Mouse (Mus musculus) thymus, postnatal 36 days (tissue): ENCODE measurements around the gene Tph2.
"Not testable (repeated sequence)": the region's sequence is repeated elsewhere in the genome, so short reads cannot be mapped to it uniquely, and the experiment has no call there.

Experiments
- DNase-seq, 2 experiments: peaks; one replicate each; pipeline ENCODE4 v3.0.0; 2022; ENCODE audit warnings: mixed read lengths in 2 of 2

Tph2 gene

DNA sequence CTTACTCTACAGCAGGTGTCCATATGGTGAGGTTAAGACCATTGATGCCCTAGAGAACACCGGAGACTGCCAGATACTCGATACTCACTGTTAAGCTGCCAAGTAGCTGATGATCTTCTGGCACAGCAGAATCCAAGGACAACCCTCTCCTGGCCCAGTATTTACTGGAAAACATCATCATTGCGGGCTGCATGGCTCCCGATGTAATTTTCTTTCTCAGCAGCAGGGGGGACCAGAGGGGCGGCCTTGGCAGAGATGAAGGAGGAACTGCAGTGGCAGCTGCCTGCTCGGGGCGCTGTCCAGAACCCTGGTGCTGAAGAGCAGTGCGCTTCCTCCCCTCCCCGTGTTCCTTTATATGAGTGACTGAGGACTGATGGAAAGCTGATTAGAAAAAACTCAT is at the start of gene Tph2:
TSS of gene Tph2 (minus strand) at position 326 of the 400 bp plus-strand sequence.
- peak; percentile 70 to 71 for DNase-seq

DNA sequence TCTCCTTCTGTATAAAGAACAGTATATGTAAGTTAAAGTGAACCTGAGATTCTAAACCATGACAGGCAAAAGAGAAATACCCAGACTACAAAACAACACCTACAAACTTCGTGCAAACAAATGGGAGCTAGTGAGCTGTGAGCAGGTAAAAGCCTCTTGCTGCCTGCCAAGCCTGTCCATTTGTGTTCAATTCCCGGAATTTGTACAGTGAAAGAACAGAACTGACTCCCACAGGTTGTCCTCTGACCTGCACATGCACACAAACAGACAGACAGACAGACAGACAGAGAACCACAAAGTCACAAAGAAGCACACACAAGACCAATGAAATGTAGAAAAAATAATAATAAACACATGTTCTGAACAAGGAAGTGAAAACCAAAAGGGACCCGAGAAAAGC is 49.0 kb upstream of the Tph2 start:
- DNase-seq, result no peak

DNA sequence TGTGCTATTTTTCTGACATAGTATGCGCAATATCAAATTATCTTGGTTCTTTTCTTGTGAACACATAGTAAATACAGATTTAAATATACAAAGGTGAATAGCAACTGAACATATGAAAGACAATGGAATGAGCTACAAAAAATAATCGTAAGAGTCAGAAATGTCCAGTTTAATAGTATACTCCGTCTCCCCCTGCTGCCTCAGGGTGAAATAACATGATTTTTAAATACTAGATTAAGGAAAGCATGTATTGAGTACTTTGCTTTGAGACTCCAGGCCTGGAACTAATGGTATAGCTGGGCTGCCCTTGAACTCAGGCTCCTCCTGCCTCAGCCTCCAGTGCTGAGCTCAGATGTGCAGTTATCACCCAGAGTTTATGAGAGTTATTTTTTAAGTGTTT is 47.7 kb upstream of the Tph2 start:
- DNase-seq, result no peak

DNA sequence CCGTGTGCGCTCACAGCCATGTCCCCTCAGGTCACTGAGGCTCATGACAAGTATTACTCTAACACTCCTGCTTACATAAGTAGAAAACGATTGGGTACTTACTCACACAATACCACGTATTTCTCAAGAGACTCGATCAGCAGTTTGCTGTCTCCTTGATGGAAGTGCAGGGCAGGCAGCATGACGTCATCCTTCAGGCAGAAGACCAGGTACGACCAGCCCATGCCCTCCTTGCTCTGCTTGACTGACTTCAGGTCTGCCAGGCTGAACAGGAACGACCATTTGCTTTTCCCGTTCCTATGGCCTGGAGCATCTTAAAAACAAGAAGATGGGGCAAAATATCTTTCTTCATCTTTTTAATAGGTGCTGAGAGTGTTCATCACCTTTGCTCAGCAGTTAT is 44.2 kb upstream of the Tph2 start:
- no peak for DNase-seq

DNA sequence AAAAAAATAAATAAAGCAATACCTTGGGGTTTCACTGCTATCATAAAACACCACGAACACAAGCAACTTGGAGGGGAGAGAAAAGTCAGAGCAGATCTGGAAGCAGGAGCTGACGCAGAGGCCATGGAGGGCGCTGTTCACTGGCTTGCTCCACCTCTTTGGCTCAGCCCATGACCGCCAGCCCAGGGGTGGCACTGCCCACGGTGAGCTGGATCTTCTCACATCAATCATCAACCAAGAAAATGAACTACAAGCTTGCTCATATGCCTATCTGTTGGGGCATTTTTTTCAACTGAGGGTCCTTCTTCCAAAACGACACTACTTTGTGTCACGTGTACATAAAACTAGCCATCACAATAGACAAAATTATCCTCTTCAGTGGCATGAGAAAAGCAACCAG is 41.8 kb upstream of the Tph2 start:
- no peak for DNase-seq

DNA sequence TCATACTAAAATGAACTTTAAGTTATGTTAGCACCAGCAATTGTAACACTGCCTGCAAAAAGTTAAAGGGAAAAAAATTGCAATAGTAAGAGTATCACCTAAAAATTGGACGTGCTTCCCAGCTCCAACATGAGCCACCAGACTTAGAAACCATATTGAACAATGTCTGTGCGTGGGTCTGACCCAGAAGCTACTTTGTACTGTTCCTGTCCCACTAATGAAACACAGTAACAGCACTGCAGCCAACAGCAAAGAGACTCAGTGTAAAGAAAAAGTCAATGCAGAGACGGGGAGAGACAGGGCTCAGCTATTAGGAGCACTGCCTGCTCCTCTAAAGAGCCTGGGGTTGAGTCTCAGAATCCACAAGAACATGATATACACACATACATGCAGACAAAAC is 39.0 kb upstream of the Tph2 start:
- no peak for DNase-seq

DNA sequence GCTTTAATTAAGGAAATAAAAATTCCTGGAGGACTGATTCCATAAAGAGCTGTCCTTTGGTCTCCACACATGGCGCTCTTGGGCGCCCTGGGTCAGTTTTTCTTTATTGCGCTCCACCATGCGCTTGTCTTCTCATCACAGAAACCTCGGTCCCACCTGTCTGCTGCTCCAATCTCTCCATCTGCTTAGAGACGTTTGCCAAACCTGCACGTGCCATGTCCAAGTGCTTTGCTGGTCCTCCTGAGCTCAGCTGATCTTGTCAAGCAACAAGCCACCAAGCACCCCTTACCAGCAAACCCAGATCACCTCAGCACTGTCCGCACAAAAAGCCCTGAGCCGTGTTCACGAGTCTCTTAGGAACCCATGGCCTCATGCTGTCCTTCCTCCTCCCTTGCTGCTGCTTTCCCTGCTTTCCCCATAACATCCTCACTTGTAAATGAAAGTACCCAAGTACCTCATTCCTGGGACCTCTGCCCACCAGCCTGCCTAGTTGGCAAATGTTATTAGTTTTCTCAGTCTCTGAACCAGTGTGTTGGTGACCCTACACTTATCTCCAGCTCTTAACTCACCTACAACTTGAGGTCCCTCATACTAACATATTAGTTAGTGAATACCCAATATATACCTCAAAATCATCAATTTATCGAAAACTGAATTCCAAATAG is 28.2 kb upstream of the Tph2 start:
- no peak for DNase-seq

DNA sequence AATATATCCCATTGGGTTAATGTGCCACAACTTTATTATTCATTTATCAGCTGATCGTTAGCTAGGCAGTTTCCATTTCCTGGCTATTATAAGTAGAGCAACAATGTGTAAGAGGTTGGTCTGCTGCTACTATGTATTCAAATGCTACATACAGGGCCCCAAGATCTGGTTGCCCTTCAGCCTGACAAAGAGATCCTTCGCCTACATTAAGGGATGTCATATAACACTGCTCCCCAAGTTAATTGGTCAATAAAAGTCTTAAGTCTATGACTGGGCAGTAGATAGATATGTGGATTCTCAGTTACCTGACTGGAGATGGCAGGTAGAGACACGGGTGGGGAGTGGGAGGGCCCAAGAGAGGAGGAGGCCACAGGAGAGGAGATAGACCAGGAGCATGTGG is 21.0 kb upstream of the Tph2 start:
- DNase-seq, result no peak

DNA sequence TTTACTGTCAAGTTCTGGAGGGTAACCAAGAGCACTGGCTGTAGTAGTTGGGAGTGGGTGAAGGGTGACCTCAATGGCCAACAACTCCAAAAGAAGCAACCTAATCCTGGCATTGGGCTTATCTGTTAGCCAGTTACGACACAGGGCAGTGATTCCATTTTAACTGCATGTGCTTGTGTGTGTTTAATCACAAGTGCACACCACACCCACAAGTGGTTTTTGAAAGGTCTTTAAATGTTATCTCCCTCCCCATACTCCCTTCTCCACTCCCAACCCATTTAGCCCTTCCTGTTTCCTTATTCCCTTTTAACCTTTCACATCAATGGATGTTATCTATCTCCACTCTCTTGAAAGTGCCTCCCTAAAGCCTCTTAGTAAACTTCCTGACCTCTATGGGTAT is 20.5 kb upstream of the Tph2 start:
- no peak for DNase-seq

DNA sequence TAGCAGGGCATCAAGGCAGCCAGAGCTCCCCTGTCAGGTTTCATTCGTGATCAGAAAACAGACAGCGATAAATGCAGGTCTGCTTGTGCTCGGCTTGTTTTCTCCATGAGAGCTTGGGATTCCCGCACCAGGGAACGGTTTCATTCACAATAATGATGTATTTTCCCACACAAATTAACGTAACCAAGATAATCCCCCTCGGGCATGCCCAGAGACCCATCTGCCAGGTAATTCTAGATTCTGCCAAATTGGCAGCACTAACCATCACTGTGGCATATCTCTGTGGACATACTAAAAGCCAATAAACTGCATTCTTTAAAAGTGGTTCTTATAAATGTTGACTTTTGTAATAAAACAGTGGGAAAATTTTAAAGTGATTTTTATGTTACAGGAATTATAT is 6.4 kb upstream of the Tph2 start:
- no peak for DNase-seq

DNA sequence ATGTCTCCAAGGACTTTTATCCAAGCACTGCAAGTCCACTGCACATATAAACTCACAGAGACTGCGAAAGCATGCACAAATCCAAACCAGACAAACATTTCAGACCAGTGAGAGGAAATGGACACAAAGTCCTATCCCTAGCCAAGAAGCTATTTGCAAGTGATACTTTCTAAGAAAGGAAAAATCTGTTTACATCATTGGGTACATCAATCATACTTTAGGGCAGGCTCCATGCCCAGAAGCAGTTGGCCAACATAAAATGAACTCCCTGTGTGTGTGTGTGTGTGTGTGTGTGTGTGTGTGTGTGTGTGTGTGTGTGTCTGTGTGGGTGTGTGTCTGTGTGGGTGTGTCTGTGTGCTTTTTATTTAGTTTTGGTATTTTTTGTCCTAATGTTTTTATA is 2.6 kb upstream of the Tph2 start:
- DNase-seq, result no peak

DNA sequence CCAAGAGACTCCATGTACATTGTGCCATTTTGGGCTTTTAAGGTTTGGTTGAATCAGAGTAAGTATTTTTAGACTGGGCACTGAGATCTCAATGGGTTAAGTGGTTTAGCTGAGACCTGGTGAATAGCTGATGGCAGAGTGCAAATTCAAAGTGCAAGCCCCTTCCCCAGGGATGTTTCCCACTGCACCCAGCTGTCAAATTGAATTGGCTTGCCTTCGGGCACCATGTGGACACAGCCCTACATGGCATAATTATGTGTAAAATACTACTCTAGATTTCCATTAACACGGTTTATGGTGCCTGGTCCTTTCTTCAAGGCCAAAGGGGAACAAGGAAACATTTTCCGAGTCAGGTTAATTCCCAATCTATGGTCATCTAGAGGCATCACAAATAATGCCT is 3.8 kb downstream of the Tph2 start:
- no peak for DNase-seq

DNA sequence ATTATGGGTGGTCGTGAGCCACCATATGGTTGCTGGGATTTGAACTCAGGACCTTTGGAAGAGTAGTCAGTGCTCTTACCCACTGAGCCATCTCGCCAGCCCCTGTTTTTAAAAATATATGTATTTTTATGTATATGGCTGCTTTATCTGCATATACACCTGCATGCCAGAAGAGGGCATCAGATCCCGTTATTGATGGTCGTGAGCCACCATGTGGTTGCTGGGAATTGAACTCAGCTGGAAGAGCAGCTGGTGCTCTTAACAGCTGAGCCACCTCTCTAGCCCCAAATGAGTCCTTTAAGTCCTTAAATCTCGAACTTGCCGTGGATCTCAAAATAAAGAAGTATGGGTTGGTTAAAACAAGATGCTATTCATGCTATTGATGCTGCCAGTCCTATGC is 6.8 kb downstream of the Tph2 start:
- not testable (repeated sequence) for DNase-seq

DNA sequence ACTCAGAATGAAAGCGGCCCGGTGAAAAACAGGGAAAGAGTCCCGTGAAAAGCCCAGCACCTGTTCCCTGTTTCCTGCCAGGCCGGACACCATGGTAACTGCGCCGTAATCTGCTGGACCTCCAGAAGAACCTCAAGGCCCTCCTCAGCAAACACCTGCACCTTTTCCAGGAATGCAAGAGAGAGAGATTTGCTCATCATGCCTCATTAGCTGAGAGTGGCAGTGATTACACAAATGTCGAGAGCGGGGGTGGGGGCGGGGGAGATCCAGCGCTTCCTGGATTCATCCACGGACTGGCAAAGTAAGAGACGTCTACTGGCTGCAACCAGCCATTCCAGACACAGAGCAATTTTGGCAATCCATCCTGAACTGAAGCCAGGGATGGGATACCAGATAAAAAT is 9.2 kb downstream of the Tph2 start:
- no peak for DNase-seq

DNA sequence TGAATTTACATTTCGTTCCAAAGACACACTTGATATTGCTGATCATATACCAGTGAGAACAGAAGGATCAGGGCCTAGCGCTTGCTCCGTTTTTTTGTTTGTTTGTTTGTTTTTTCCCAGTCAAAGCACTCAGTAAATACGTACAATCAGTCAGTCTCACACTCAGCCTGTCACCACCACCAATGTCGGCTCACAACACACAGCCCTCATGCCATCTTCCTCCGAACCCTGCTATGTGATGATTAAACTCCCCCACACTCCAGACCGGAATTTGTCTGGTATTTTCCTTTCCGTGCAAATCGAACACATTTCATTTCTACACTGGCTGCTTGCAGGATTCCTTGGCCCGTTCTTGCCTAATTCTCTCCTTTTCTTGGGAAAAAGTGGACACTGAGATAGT is 11.5 kb downstream of the Tph2 start:
- no peak for DNase-seq

DNA sequence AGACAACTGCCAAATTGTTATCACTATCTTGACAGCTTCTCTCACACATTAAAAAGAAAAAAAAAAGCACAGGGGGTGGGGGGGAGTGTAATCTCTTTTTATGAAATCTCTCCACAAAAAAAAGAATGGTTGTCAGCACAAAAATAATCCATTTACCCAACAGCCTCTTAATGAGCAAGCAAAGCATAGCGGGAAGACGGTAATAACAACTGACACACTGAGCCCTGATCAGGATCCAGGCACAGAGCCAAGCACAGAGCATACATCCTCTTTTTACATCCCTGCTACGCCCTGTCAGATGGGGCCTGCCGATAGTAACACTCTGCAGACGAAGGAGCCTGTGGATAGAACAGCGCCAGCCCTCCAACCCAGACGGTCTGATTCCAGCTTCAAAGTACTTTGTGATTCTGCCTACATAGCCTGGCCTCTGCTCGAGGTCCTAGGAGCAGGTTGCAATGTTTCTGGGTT is 13.4 kb downstream of the Tph2 start:
- DNase-seq, result no peak

DNA sequence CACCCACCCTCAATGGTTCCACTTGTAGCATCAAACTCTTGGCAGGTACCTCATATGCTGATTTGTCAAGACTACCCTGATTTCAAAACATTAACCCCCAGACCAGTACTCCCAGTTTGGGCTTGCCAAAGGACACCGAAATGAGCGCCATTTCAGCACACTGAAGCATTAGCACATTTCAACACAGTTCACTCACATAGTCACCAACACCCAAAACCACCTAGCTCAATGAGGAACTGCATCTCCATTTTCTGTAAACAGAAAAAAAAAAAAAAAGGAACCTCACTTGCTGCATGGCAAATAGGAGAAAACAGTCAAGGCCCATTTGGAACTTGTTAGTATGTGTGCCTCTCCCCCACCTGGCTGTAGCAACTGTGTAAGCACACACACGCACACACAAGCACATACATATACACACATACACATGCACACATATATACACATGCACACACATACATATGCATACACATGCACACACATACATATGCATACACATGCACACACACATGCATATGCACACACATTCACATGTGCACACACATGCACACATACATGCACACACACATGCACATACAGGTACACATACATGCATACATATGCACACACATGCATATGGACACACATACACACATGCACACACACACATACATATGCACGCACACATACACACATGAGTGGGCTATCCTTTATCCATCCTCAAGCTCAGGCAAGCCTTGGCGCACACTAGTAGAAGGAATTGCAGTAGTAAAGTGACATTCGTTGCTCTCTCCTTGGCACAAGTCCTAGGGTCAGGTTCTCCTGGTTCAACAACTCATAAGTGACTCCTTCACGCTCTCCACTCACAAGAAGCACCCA is 14.1 kb downstream of the Tph2 start:
- no peak for DNase-seq

DNA sequence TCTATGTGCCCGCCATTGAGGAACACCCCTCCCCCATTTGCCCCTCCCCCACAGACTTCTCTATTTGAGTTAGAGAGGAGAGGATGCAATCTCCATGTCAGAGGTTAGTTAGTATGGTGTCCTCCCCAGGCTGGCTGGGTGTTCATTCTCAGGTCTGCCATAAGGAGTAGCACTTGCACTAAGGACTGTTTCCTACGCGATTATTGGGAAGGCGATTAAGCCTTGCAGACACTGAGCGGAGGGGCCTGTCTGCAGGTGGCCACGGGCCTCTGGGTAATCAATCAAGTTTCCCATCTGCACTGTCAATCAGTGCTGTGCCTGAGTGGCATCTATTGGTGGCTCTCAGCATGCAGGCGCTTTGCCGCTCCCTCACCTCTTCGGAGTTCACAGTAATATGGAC is 15.4 kb downstream of the Tph2 start:
- no peak for DNase-seq

DNA sequence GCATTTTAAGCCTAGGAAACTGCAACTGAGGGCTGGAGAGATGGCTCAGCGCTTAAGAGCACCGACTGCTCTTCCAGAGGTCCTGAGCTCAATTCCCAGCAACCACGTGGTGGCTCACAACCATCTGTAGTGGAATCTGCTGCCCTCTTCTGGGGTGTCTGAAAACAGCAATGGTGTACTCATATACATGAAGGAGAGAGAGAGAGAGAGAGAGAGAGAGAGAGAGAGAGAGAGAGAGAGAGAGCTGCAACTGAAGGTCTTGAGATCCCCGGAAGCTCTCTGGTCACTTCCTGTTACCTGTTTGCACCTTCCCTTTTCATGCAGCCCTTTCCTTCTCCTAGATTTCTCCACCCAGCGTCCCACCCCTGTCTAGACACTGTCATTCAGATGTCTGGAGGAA is 24.5 kb downstream of the Tph2 start:
- no peak for DNase-seq

DNA sequence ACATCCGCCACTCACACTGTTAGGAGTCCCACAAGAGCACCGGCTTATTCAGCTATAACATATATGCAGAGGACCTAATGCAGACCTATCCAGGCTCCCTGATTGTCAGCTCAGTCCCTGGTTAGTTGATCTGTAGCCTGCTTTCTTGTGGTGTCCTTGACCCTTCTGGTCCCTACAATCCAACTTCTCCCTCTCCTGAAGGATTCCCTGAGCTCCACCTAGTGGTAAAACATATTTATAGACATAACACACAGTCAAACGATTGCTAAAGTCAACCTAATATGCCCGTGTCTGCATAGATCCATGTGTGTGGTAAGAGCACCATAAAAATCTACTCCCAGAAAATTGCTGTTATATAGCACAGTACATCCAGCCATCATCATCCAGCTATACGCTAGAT is 37.5 kb downstream of the Tph2 start:
- DNase-seq, result no peak

DNA sequence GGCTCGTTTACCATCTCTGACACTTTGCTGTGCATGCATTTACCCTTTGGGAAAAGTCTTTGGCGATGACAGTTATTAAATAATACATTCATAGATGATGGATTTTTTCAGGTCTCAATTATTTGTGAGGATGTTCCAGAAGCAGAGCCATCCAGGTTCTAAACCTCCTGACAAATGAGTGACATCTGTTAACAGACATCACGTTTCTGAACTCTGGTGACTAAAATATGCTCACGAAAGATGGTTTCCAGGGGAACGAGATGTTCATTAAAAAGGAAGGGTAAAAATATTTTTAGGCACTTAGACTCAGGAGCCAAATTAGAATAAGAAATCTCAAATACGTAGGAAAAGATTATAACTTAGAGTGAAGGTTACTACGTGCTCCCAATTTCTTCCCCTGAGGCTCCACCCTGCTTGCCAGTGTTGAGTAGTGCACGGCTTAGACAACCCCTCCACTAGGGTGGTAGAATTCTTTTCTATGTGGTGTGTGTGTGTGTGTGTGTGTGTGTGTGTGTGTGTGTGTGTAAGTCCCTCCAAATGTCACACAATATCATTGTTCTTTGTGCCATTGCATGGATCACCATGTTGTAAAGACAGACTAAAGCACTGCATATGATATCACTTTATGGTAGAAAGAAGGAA is 38.4 kb downstream of the Tph2 start:
- no peak for DNase-seq

DNA sequence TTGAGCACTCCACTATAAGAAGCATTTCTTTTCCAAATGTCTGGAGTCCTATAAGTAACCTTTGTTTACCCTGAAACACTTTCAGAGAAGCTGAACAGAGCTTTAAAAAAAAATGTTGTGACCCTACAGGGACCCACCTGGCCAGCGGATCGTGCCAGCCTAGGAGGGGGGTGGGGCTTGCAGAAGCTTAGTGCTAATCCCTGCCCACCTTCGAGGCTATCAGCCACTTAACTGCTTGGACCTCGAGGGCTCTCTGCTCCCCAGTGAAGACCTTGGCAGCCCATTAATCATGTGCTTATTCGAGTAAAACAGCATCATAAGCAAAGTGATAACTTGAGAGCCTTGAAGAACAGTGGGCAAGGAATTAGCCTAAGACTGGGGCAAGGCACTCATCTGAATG is 40.3 kb downstream of the Tph2 start:
- no peak for DNase-seq

DNA sequence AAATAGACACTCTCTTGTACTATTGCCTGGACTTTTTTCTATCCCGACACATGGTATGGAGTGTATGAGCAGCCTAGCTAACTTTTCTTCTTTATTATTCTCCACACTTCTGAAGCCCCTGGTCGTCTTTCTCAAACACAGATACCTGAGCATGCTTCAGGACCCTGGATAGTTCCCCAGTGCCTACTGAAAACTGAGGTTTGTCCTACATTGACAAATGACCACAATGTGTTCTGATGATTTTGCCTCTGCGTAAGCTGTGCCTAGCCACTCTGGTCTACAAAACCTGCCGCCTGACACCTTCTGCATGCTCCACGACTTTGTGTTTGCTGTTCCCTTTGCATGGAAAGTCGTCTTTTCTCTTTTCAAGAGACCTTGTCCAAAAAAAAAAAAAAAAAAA is 41.2 kb downstream of the Tph2 start:
- no peak for DNase-seq

DNA sequence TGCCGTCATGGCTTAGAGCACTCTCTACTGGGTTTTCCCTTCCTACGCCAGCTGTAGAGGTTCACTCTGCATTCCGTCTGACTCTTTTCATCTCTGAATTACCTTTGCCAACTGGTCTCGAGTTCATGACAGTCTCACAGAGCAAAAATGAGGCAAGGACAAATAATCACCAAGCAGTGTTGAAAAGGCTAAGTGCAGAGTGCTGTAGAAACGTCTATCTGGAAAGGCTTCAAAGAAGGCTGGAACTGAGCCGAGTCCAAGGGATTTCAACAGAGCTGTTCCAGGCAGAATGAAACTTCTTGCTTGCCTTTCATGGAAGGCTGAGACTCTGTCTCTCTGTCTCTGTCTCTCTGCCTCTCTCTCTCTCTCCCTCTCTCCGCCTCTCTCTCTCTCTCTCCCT is 47.8 kb downstream of the Tph2 start:
- no peak for DNase-seq
